Mouse (Mus musculus) spleen, adult 12 weeks (tissue): Measurements from ENCODE around the gene Ptpre.
"Not testable (repeated sequence)": the region's sequence is repeated elsewhere in the genome, so short reads cannot be mapped to it uniquely, and the experiment has no call there.

ENCODE experiments used
- DNase-seq: peaks from one replicate; pipeline ENCODE4 v3.0.0; 2022; ENCODE audit warnings: low spot score

Gene Ptpre

DNA sequence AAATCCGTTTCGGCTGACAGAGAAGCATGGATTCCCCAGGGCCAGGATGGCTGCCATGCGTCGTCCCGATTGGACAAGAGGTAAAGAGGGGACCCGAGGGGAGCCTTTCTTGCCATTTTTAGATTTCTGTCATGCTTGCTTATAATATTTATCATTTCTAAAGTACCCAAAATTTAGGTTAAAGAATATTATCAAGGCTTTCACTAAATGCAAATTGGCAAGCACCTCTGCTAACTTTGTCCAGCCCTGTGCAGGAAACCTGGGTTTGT is 68.5 kb downstream of the Ptpre start:
- no peak for DNase-seq

GRCm38 (mm10) chr7:135608208-135608607 is 70.9 kb downstream of the Ptpre start:
- no peak for DNase-seq

DNA sequence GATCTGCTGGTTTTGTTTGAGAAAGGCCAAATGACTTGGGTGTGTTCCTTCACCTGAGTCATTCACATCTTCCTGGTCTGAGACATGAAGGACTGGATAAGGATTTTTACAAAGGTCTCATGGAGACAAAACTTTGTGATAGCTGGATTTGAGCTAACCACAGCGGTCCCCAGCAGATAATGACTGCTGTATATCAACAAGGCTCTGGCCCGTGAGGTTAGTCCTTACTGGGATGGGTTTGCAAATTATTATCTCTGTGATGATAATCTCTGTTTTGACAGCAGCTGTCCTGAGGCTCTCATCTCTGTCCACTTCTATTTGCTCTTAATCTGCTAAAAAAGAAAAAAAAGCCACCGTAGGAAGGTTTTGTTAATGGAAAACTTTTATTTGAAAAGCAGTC is 71.7 kb downstream of the Ptpre start:
- DNase-seq: no peak

- DNase-seq: no peak
These were observed 72.4 kb downstream of the Ptpre start for GRCm38 (mm10) chr7:135609655-135610054.

GRCm38 (mm10) chr7:135612276-135612675 is 75.0 kb downstream of the Ptpre start:
- no peak for DNase-seq

DNA sequence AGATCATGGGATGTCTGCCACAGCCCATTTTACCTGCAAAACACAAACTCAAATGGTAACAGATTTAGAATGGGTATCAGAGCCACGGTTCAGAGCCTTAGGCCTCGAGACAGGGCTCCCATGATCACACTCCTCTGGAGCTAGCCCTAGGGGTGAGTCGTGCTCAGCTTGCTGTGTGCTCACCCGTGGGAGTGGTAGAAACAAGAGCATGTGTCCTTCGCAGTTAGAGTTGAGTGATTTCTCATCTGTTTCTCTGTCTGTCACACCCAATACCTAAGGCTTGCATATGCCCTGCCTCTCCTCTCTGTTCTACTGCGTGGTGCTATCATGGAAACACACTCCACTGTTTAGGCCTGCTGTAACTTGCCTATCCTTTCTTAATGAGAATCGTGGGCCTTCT is 75.5 kb downstream of the Ptpre start:
- no peak for DNase-seq

- no peak for DNase-seq
These were observed 76.1 kb downstream of the Ptpre start for GRCm38 (mm10) chr7:135613380-135613779.

GRCm38 (mm10) chr7:135614892-135615291 is 77.6 kb downstream of the Ptpre start:
- DNase-seq: no peak

DNA sequence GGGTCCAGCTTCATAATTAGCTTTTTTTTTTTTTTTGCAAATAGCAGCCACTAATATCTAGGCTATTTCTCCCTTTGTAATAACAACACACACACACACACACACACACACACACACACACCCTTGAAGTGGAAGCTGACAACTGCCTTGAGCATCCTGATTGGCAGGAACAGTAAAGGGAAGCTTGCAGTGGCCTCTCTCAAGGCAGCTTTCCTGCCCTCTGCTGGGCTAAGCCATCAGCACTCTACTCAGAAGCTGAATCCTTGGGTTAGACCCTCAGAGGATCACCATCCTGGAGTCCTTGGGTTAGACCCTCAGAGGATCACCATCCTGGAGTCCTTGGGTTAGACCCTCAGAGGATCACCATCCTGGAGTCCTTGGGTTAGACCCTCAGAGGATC is 79.2 kb downstream of the Ptpre start:
- not testable (repeated sequence) for DNase-seq

DNA sequence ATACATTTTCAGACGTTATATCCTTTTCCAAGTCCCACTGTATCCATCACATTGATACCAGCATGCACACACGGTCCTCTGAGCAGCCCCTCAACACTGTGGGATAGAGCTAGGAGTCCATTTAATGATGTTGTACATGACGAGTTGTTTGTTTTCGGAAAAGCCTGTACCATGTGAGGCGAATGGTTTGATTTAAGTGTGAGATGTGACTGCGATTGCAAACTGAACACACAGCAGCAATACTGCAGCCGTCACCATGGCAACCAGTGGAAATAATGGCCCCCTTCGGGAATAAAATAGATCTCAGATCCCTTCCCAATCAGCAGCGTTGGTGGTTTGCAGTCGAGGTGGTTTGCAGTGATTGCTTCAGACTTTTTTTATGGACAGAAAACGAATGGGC is 80.5 kb downstream of the Ptpre start:
- no peak for DNase-seq

GRCm38 (mm10) chr7:135621649-135622048 is 84.4 kb downstream of the Ptpre start:
- DNase-seq: no peak

GRCm38 (mm10) chr7:135622241-135622640 is 85.0 kb downstream of the Ptpre start:
- no peak for DNase-seq

- DNase-seq: no peak
These were observed 87.6 kb downstream of the Ptpre start for GRCm38 (mm10) chr7:135624854-135625253.

GRCm38 (mm10) chr7:135628363-135628762 is 91.1 kb downstream of the Ptpre start:
- no peak for DNase-seq

DNA sequence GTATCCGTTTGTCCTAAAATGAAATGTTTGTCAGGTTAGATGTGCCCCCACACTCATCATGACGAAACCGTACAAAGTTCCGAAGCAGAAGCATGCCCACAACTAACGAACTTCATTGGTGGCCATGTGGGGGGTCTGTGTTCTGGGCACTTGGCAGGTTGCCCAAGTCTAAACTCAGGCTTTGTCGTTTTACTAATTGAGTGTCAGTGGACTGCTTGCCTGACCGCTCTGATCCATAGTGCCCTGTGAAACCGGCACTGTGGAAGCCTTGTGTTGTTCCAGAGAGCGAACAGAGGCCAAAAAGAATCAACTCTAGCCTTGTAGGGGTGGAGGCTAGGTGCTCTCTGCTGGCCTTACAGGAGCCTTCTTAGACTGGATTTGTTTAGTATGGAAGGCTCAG is 91.7 kb downstream of the Ptpre start:
- no peak for DNase-seq

- peak; percentile 39 for DNase-seq
These were observed 94.7 kb downstream of the Ptpre start for GRCm38 (mm10) chr7:135631776-135632552.

GRCm38 (mm10) chr7:135632716-135633258 is 95.5 kb downstream of the Ptpre start:
- no peak for DNase-seq

GRCm38 (mm10) chr7:135634851-135635624 is 97.8 kb downstream of the Ptpre start:
- DNase-seq: no peak

GRCm38 (mm10) chr7:135637406-135637980 is 100.2 kb downstream of the Ptpre start:
- no peak for DNase-seq

DNA sequence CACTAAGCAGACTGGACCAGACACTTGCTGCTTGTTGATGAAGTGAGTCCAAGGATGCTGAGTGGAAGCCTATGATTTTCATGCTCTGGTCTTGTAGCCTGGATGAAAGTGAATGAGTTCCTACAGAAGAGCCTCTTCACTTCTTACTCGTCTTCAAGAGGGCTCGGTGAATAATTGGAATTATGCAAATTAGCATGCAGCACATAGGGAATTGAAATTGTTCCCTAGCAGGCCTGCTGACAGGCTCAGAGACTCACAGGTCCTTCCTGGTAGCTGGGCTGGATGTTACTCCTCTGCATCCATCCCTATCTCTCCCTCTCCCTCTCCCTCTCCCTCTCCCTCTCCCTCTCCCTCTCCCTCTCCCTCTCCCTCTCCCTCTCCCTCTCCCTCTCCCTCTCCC is 102.1 kb downstream of the Ptpre start:
- no peak for DNase-seq

- DNase-seq: no peak
These were observed 104.6 kb downstream of the Ptpre start for GRCm38 (mm10) chr7:135641698-135642507.

GRCm38 (mm10) chr7:135644452-135644851 is 107.2 kb downstream of the Ptpre start:
- DNase-seq: no peak
